Mouse (Mus musculus): ENCODE measurements around the gene Mypn.

DNA sequence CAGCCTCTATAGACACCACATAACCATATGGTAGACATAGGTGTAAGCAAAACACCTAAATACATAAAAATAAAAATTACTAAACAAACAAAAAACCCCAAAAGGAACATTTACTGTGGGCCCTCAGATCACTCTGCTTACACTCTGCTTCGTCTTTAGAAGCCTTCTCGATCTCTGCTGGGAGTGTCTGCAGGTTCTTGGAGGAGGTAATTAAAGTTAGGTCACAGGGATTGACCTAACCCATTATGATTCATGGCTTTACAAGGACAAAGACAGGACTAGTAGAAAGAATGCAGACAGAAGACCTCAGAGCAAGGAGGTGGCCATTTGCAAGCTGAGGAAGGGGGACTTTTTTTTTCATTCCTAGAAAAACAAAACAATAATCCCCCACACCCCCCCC, 33.5 kb upstream of the Mypn start:
- TF ChIP-seq CTCF (IDR thresholded peaks at IDR 0.05; ENCODE audit: control insufficient read depth, insufficient read depth, insufficient read length) (no peak), FOSL1 (IDR thresholded peaks at IDR 0.05; ENCODE audit: insufficient read depth, low read length, poor library complexity, severe bottlenecking) (no peak)
